Mouse (Mus musculus) intestine, embryonic 16.5 days (tissue): ENCODE data around the gene Npb. TPM values are rescaled to one million over a fixed set of nuclear protein-coding genes. Genes with fewer than 3 reads are reported as not detected.
A peak's percentile ranks its signal among the peaks of the same experiment; 100 is the strongest.

Source experiments
- ATAC-seq: fragments of 200-750 bp; cut with Nextera tagmentation; 2 replicates; pipeline ENCODE4 v1.8.0; 2017; ENCODE audit warnings: moderate TSS enrichment, moderate library complexity
- H3K27ac ChIP-seq: fragments of 300-500 bp; sonication (generic); 2 replicates; pipeline ENCODE4 v1.5.1; 2014; ENCODE audit warnings: mild to moderate bottlenecking, low read length
- H3K27me3 ChIP-seq: fragments of 300-500 bp; sonication (generic); replicated peaks from 2 replicates; pipeline ENCODE4 v1.6.1; 2014; ENCODE audit warnings: low read length, control low read depth, mixed read lengths; ENCODE audit not compliant: control insufficient read depth, insufficient read depth
- H3K36me3 ChIP-seq: fragments of 300-500 bp; sonication (generic); 2 replicates; pipeline ENCODE4 v1.6.1; 2014; ENCODE audit warnings: low read length, control low read depth; ENCODE audit not compliant: control insufficient read depth, insufficient read depth
- H3K4me1 ChIP-seq: fragments of 300-500 bp; sonication (generic); 2 replicates; pipeline ENCODE4 v1.6.1; 2014; ENCODE audit warnings: low read length, control low read depth, mixed read lengths; ENCODE audit not compliant: control insufficient read depth, insufficient read depth
- H3K4me2 ChIP-seq: fragments of 300-500 bp; sonication (generic); 2 replicates; pipeline ENCODE4 v1.6.1; 2014; ENCODE audit warnings: low read depth, low read length, control low read depth
- H3K4me3 ChIP-seq: fragments of 300-500 bp; sonication (generic); 2 replicates; pipeline ENCODE4 v1.5.1; 2014; ENCODE audit warnings: mild to moderate bottlenecking, low read length
- H3K9ac ChIP-seq: fragments of 300-500 bp; sonication (generic); 2 replicates; pipeline ENCODE4 v1.6.1; 2014; ENCODE audit warnings: low read depth, low read length
- H3K9me3 ChIP-seq: fragments of 300-500 bp; sonication (generic); 2 replicates; pipeline ENCODE4 v1.6.1; 2016; ENCODE audit warnings: low read length, control low read depth; ENCODE audit not compliant: control insufficient read depth
- WGBS: fragments of 180-500 bp; shearing (Covaris S2); extraction: QIAGEN DNeasy Blood & Tissue Kit; methylation state at CpG from one replicate; pipeline ENCODE4 v1.1.7; 2014; 5-methylcytosine and 5-hydroxymethylcytosine counted together
- polyA plus RNA-seq: library from polyadenylated mRNA; unstranded; fragments of >200 nt; fragmentation: Nextera tagmentation; extraction: Ambion mirVana; gene quantifications from 2 replicates; pipeline ENCODE4 v1.2.1, GENCODE M21; 2015

Gene Npb
- polyA plus RNA-seq, 1 experiment from 2014 or later = 3.8 TPM

- peak overlapping the region; percentile 94 for H3K4me3 ChIP-seq
- H3K9ac ChIP-seq = peak overlapping the region; percentile 99
- H3K4me1 ChIP-seq = peaks cover 24% of the 10 kb centered on the region
- H3K9me3 ChIP-seq = no peaks in the 10 kb centered on the region
- ATAC-seq = peak; percentile 59
- peak overlapping the region; percentile 85 for H3K4me2 ChIP-seq
- H3K27ac ChIP-seq = peak overlapping the region; percentile 89
- H3K36me3 ChIP-seq = peaks cover 27% of the 10 kb centered on the region
- WGBS = 4% methylated on average over 78 of the region's 99 CpGs
- H3K27me3 ChIP-seq = no peaks in the 10 kb centered on the region
Measured at GRCm38 (mm10) chr11:120597240-120598235, 10.7 kb upstream of the Npb start.

- no peaks in the 10 kb centered on the region for H3K27me3 ChIP-seq
- H3K9ac ChIP-seq = peak within 1 kb of the TSS; percentile 99
- peaks cover 24% of the 10 kb centered on the region for H3K4me1 ChIP-seq
- H3K4me2 ChIP-seq = peak within 1 kb of the TSS; percentile 92
- H3K4me3 ChIP-seq = peak within 1 kb of the TSS; percentile 94
- ATAC-seq = peak; percentile 99
- peak within 1 kb of the TSS; percentile 89 for H3K27ac ChIP-seq
- H3K9me3 ChIP-seq = no peaks in the 10 kb centered on the region
- peaks cover 25% of the 10 kb centered on the region for H3K36me3 ChIP-seq
- WGBS = under 1% methylated on average over 87 of the region's 88 CpGs
Measured at GRCm38 (mm10) chr11:120598283-120598989, 9.8 kb upstream of the Npb start, which contains the start of the genes Alyref and Anapc11. Gene Alyref, minus strand, starts transcription at chr11:120598365. Gene Anapc11, plus strand, starts transcription at chr11:120598421.

GRCm38 (mm10) chr11:120598990-120599549, 9.2 kb upstream of the Npb start:
- ATAC-seq = no peak
- Histone ChIP-seq H3K4me3 (peak overlapping the region; percentile 94), H3K27me3 (no peaks in the 10 kb centered on the region), H3K9ac (peak overlapping the region; percentile 99), H3K36me3 (peaks cover 20% of the 10 kb centered on the region), H3K9me3 (no peaks in the 10 kb centered on the region), H3K4me2 (peak overlapping the region; percentile 92), H3K27ac (peak overlapping the region; percentile 77), H3K4me1 (peaks cover 24% of the 10 kb centered on the region)
- 48% methylated on average over 17 of the region's 17 CpGs for WGBS

- no peak overlapping the region for H3K27ac ChIP-seq
- WGBS = 93% methylated on average over 3 of the region's 3 CpGs
- no peak for ATAC-seq
- H3K9me3 ChIP-seq = no peaks in the 10 kb centered on the region
- no peaks in the 10 kb centered on the region for H3K27me3 ChIP-seq
- no peak overlapping the region for H3K4me2 ChIP-seq
- H3K9ac ChIP-seq = no peak overlapping the region
- no peak overlapping the region for H3K4me3 ChIP-seq
- H3K4me1 ChIP-seq = peaks cover 24% of the 10 kb centered on the region
- H3K36me3 ChIP-seq = peaks cover 9% of the 10 kb centered on the region; the same call in 1 of the 2 replicates
Measured at GRCm38 (mm10) chr11:120600716-120601115, 7.6 kb upstream of the Npb start.

- Histone ChIP-seq H3K4me1 (peaks cover 19% of the 10 kb centered on the region), H3K36me3 (peaks cover 2% of the 10 kb centered on the region; the same call in 1 of the 2 replicates), H3K27me3 (no peaks in the 10 kb centered on the region), H3K27ac (no peak overlapping the region), H3K9ac (no peak overlapping the region), H3K9me3 (no peaks in the 10 kb centered on the region), H3K4me2 (no peak overlapping the region), H3K4me3 (no peak overlapping the region)
- ATAC-seq = no peak
- WGBS = 75% methylated on average over 2 of the region's 2 CpGs
Measured at GRCm38 (mm10) chr11:120603545-120603944, 4.7 kb upstream of the Npb start.

GRCm38 (mm10) chr11:120605667-120606066, 2.6 kb upstream of the Npb start:
- no peak overlapping the region for H3K9ac ChIP-seq
- H3K4me2 ChIP-seq = no peak overlapping the region
- peaks cover 20% of the 10 kb centered on the region for H3K4me1 ChIP-seq
- no peaks in the 10 kb centered on the region for H3K27me3 ChIP-seq
- WGBS = 94% methylated on average over 7 of the region's 7 CpGs
- peaks cover 2% of the 10 kb centered on the region for H3K36me3 ChIP-seq
- no peaks in the 10 kb centered on the region for H3K9me3 ChIP-seq
- H3K27ac ChIP-seq = no peak overlapping the region
- no peak overlapping the region for H3K4me3 ChIP-seq
- no peak for ATAC-seq

- no peak for ATAC-seq
Measured at GRCm38 (mm10) chr11:120606764-120607163, 1.5 kb upstream of the Npb start.

GRCm38 (mm10) chr11:120609250-120609649, 973 bp downstream of the Npb start:
- 40% methylated on average over 7 of the region's 8 CpGs for WGBS
- peaks cover 20% of the 10 kb centered on the region for H3K4me1 ChIP-seq
- peak overlapping the region; percentile 66; the same call in 1 of the 2 replicates for H3K9ac ChIP-seq
- no peaks in the 10 kb centered on the region for H3K27me3 ChIP-seq
- H3K36me3 ChIP-seq = peaks cover 29% of the 10 kb centered on the region
- H3K27ac ChIP-seq = no peak overlapping the region
- H3K9me3 ChIP-seq = no peaks in the 10 kb centered on the region
- H3K4me3 ChIP-seq = no peak overlapping the region
- H3K4me2 ChIP-seq = no peak overlapping the region
- peak; percentile 68 for ATAC-seq

More at GRCm38 (mm10) chr11:120606764-120607163, 1.5 kb upstream of the Npb start:
- Histone ChIP-seq H3K27me3 (no peaks in the 10 kb centered on the region), H3K27ac (no peak overlapping the region), H3K9ac (no peak overlapping the region), H3K4me2 (no peak overlapping the region), H3K9me3 (no peaks in the 10 kb centered on the region), H3K4me3 (no peak overlapping the region), H3K4me1 (peaks cover 20% of the 10 kb centered on the region), H3K36me3 (peaks cover 11% of the 10 kb centered on the region)
- WGBS = 69% methylated on average over 4 of the region's 4 CpGs
